Mouse (Mus musculus) cerebellum, adult 18-20 months (tissue): ENCODE data around the gene Kcnh3.
"Not testable (repeated sequence)": the region's sequence is repeated elsewhere in the genome, so short reads cannot be mapped to it uniquely, and the experiment has no call there.

Experiments
- DNase-seq, 2 experiments: peaks; one replicate each; pipeline ENCODE4 v3.0.0; 2021

Kcnh3 gene

DNA sequence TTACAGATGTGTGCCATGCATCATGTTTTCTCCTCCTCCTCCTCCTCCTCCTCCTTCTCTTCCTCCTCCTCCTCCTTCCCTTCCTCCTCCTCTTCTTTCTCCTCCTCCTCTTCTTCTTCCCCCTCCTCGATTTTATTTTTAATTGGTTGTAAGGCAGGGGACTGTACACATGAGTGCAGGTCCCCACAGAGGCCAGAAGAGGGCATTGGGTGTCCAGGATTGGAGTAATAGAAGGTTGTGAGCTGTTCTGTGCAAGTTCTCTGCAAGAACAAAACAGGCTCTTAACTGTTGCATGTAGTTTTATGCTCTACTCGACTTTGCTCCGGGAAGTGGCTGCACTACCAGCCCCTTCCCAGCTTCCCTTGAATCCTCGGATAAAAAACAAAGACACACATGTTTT lies 15.5 kb downstream of the Kcnh3 start:
- no peak for DNase-seq

GRCm38 (mm10) chr15:99241249-99241648 lies 16.6 kb downstream of the Kcnh3 start:
- no peak for DNase-seq

- DNase-seq = no peak
Measured at GRCm38 (mm10) chr15:99242045-99242444, 17.4 kb downstream of the Kcnh3 start.

DNA sequence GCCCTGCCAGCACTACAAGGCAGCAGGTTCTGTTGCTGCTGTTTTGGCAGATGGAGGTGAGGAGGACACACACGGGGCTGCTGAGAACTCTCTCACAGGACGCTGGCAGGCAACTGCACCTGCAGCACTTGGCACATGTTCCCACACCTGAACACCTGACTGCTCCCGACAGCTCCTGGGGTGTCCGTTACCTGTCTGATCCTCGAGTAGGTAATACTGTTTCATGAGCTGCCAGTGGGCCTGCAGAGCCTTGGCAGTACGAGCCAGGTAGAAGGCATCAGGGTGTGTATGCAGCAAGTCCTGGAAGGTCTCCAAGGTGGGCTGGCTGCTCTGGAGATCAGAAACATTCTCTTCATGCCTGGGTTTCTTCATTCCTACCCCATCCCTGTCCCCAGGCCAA lies 22.1 kb downstream of the Kcnh3 start:
- peak; percentile 44 to 53 for DNase-seq

- peak; percentile 46 to 50 for DNase-seq
Measured at GRCm38 (mm10) chr15:99248972-99249371, 24.3 kb downstream of the Kcnh3 start.

DNA sequence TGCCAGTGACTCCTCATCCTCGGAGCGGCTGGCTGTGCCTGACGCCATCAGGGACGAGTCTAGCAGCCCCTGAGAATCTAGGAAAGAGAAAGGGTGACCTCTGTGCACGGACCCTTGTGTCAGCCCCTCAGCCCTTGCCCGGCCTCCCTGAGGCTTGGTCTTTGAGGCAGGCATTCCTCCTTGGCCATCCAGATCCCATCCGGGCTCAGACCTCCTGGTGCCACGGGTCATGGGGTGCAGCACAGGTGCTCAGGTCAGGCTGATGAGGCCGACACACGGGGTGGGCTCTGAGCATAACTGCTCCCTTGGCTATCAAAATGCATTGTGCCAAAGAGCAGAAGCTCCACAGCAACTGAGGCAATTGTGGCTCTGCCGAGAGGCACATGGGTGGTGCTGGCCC lies 25.3 kb downstream of the Kcnh3 start:
- DNase-seq = no peak

- peak in 1 of 2 experiments; percentile 42 for DNase-seq
Measured at GRCm38 (mm10) chr15:99251111-99251510, 26.4 kb downstream of the Kcnh3 start.

DNA sequence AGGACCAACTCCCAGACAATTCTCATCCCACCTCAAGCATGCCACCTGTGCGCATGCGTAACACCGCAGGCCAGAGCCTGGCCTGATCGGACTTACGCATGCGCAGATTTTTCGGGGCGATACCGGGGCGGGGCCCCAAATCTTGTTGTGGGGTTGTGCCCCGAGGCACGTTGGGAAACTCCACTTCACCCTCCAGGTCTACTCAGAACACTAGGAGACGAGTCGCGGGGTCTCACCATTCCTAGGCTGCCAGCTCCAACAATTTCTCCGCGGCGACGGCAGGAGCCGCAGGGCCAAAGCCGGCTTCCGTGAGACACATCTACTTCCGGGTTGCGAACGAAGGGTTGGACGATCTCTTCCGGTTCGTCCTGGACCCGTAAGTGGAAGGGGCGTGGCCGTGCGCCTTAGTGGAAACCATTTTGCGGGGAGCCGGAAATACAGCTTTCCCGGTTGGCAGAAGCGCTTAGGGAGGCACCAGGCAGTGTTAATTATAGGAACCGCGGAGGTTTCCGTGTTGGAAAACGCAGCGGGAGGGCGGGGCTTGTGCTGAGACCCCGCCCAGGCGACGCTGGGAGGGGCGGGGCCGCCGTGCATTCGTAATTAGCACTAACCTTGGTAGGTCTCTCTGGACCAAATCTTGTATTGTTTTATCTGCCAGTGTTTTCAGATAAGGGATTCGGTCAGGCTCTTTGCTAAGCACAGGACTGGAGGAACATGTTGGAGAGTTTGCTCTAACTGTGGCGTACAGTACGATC lies 27.1 kb downstream of the Kcnh3 start, which contains the start of gene Mcrs1:
Mcrs1 (minus strand) TSS at position 336 of the 755 bp plus-strand sequence.
- DNase-seq = peak; percentile 97 to 98

GRCm38 (mm10) chr15:99252381-99253174 lies 27.9 kb downstream of the Kcnh3 start:
- DNase-seq = no peak

GRCm38 (mm10) chr15:99253175-99253479 lies 28.5 kb downstream of the Kcnh3 start:
- not testable (repeated sequence) for DNase-seq

GRCm38 (mm10) chr15:99253772-99254171 lies 29.1 kb downstream of the Kcnh3 start:
- DNase-seq = no peak

- no peak for DNase-seq
Measured at GRCm38 (mm10) chr15:99254477-99255005, 29.9 kb downstream of the Kcnh3 start.

DNA sequence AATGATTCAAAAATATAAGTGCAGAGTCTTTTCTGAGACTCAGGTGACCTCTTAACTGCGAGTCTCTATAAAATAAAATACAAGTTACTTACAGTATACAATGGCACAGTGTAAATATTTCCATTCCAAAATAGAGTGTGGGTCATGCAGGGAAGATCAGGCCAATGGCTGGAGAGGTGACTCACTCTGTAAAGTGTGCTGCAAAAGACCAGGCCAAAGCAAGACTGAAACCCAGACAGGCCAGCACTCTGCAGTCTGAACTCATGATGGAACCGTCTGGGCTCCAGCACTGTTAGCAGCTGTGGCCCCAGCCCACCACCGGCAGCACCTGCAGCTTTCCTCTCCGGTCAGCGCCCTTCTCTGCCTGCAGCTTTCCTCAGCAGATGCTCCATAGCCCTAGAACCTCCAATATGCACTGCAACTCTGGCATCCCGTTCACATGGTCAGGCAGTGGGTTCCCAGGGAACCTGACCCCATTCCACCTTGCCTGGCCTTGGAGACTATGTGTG lies 30.6 kb downstream of the Kcnh3 start:
- no peak for DNase-seq

GRCm38 (mm10) chr15:99259167-99259729 lies 34.6 kb downstream of the Kcnh3 start:
- no peak for DNase-seq

GRCm38 (mm10) chr15:99259730-99260252 lies 35.1 kb downstream of the Kcnh3 start:
- peak; percentile 27 to 48 for DNase-seq

DNA sequence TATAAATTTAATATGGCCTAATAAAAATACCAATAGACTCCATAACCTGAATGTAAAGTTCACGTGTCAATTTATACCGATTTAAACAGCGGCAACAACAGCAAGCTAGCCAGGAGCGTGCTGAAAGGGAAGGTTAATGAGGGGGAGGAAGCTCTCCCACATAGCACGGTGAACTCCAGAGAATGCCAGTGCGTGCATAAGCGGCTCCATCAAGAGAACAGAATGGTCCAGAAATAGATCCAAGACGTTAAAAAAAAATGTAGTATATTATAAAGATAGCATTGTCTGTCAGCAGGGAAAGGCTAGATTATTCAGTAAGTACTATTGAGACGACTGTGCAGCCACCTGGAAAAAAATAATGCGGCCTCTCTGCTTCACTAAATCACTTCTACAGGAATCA lies 38.0 kb downstream of the Kcnh3 start:
- DNase-seq = no peak

- DNase-seq = no peak
Measured at GRCm38 (mm10) chr15:99264363-99264762, 39.7 kb downstream of the Kcnh3 start.

DNA sequence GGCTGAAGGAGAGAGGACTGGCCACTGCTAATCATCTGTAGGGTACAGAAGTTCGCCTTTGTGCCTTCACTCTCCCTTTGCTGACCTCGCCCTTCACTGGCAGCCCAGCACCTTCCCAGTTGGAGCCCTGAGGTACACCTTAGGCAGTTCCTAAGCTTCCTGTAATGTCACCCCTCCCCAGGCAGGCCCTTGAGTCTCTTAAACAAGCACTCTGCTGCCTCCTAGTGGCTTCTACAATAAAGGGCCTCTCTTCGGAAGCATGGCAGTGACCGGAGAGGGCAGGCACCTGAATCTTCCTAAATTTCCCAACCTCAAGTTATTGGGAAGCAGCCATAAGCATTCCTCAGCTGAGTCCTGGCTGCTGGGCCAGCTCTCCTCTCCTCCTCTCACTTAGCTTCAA lies 41.0 kb downstream of the Kcnh3 start:
- peak; percentile 71 to 73 for DNase-seq

- no peak for DNase-seq
Measured at GRCm38 (mm10) chr15:99276095-99276494, 51.4 kb downstream of the Kcnh3 start.

DNA sequence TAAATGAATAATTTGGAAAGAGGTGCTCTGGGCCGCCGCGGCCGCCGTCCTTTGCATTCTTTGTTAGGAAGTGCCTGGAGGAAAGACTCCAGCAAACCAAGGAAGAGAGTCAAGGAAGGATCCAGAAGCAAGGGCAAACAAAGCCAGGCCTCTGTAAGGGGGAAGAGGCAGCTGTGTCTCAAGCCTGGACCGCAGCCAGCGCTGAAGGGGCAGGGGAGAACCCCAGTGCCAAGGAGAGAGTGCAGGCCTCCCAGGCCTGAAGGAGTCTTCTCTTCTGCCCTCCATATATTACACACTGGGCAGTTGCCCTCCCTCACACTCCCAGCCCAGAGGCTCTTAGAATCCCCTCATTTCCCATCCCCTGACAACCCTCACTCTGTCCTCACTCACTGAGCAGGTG lies 53.6 kb downstream of the Kcnh3 start:
- DNase-seq = no peak

GRCm38 (mm10) chr15:99283456-99283855 lies 58.8 kb downstream of the Kcnh3 start:
- no peak for DNase-seq

DNA sequence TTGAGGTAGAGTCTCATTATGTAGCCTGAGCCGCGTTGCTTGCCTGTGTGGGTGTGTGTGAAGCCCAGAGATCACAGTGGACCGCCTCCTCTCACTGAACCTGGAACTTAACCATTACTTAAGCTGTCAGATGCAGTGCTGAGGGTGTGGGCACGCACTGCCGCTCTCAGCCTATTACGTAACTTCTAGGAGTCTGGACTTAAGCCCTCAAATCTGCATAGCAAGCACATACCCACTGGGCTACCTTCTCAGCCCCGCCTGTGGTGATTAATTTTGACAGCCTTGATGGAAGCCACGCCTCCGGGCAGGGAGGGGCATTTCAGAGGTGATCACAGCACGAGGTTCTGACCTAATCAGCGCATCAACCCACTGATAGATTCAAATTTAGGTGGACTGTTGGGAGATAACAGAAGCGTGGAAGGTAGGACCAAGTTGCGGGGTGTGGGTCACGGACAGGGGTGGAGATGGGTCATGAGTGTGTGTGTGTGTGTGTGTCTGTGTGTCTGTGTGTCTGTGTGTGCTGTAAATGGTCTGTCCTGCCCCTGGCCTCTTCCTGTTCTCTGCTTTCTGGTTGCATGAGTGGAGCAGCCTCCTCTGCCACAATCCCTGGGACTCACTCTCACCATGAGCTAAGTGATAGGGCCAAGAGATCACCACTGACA lies 60.0 kb downstream of the Kcnh3 start:
- no peak for DNase-seq

- DNase-seq = no peak
Measured at GRCm38 (mm10) chr15:99285189-99285535, 60.5 kb downstream of the Kcnh3 start.
